Mouse (Mus musculus) kidney, postnatal 4 days (tissue): Measurements from ENCODE around the gene Gm21830.
A peak's percentile ranks its signal among the peaks of the same experiment; 100 is the strongest.
"Not testable (repeated sequence)": the region's sequence is repeated elsewhere in the genome, so short reads cannot be mapped to it uniquely, and the experiment has no call there.

Source experiments
- DNase-seq, 2 experiments: peaks; one replicate each; pipeline ENCODE4 v3.0.0; 2021; ENCODE audit warnings: mixed read lengths in 2 of 2

Gm21830 gene

GRCm38 (mm10) chr2:67413425-67413824 lies at the start of gene Gm21830:
Gene Gm21830 (plus strand): TSS chr2:67413725.
- DNase-seq, result not testable (repeated sequence)

GRCm38 (mm10) chr2:67364506-67364905 lies 49.0 kb upstream of the Gm21830 start:
- DNase-seq, result no peak

DNA sequence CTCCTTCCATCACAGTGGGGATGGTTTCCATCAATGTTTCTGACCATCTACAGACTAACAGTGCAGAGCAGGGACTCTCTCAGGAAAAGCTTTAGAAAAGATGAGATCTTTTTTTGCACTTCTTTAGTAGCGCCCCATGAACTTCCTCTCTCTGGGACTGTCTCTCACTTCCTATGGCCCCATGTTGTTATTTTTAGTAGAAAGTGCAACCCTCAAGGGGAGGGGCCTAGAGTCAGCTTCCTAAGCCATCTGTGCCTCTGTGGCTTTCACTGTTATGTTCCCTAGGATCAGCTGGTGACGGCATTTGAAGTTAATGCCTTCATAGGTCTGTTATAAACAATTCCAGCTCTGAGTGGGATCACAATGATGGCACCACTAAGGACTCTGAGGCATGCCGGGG lies 35.0 kb upstream of the Gm21830 start:
- DNase-seq, result no peak

GRCm38 (mm10) chr2:67420853-67421252 lies 7.3 kb downstream of the Gm21830 start:
- DNase-seq, result no peak

DNA sequence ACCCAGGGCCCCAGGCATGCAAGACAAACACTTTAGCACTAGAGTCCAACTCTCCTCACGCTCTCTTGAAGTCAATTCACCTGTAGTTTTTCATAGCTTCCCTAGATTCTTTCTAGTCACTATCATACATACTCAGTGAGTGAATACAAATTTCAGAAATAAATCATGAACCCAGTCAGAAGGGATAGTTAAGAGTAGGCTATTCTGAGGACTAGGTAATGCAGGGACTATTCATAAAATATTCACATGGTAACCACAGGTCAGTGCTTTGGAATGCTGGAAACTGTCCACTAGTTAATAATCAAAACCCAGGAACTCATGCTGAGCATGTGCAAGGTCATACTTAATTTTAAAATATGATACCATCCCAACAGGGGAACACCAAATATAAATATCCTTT lies 9.3 kb downstream of the Gm21830 start:
- DNase-seq, result no peak

GRCm38 (mm10) chr2:67433081-67433480 lies 19.6 kb downstream of the Gm21830 start, which contains the start of gene Gm26727:
Gene Gm26727 (minus strand): TSS chr2:67433181.
- DNase-seq, result no peak

GRCm38 (mm10) chr2:67438309-67438708 lies 24.8 kb downstream of the Gm21830 start:
- DNase-seq, result no peak

DNA sequence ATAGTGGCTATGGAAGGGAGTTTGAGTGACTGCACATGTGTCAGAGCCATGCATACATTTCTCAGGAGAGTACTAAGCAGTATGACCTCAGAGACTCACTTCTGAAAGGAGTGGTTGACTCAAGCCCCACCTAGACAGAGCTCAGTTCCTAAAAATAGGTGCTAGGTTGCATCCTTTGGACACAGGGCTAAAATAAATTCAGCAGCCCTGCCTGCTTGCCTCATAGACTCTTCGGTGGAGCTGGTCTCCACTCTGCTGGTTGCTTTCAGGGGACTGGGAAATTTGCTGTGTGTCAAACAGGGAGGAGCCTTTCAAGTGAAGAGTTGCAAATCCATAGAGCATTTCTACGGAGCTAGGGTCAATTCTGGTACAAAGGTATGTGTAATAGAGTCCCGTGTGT lies 32.3 kb downstream of the Gm21830 start, which contains the start of gene Xirp2:
Gene Xirp2 (plus strand): TSS at position 223 of the 400 bp plus-strand sequence.
- DNase-seq, result no peak

GRCm38 (mm10) chr2:67446772-67447171 lies 33.2 kb downstream of the Gm21830 start:
- DNase-seq, result no peak

- DNase-seq, result peak in 1 of 2 experiments; percentile 7
These were observed 33.7 kb downstream of the Gm21830 start for GRCm38 (mm10) chr2:67447206-67447605.

DNA sequence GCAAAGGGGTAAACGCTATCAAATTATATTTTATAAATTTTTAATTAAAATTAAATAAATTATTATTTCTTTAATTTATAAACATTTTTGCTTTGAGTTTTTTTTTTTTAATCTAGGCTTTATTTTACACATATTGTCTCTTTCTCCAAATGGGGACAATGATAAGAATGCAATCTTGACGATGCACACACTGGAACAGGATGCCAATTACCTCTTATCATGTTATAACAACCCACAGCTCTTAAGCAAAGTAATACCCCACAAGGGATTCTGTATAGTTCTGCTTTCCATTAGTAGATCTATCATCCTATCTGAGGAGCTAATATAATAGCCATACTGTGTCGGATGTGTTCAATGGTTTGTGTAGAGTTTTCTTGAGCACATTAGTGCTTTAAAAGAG lies 47.3 kb downstream of the Gm21830 start:
- no peak for DNase-seq

DNA sequence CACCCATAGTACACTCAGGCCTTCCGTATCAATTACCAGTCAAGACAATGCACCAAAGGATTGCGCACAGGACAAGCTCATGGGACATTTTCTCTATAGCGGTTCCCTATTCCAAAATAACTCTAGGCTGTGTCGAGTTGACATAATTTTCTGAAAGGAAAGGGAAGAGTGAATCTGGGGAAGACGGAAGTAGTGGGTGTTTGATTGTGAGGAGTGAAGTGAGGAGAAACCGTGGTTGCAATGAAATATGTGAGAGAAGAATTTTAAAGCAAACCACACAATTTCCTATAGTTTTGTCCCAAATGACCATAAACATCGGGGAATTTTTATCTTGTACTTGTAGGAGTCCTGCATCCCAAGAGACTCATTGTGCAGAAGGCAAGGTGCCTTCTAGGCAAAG lies 53.5 kb downstream of the Gm21830 start:
- no peak for DNase-seq

DNA sequence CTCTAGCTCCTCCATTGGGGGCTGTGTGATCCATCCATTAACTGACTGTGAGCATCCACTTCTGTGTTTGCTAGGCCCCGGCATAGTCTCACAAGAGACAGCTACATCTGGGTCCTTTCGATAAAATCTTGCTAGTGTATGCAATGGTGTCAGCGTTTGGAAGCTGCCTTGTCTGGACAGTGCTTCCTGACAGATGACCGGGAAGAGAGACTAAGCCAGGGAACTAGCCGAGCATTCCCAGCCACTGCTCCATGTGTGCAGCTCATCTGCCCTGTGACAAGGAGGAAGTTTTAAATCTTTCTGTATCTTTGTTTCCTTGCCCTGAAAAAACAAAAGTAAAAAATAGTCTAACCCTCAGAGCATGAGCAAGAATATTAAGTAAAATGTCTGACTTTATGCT lies 56.5 kb downstream of the Gm21830 start:
- DNase-seq, result peak; percentile 19 to 54

- peak; percentile 70 to 72 for DNase-seq
These were observed 64.2 kb downstream of the Gm21830 start for GRCm38 (mm10) chr2:67477753-67478152.

GRCm38 (mm10) chr2:67481051-67481450 lies 67.5 kb downstream of the Gm21830 start:
- no peak for DNase-seq
